Mouse (Mus musculus): ENCODE measurements around the gene Epb41l3. TPM values are rescaled to one million over a fixed set of nuclear protein-coding genes. Genes with fewer than 3 reads are reported as not detected.

Epb41l3 gene
- total and polyA plus RNA-seq, 3 experiments: not detected

GRCm38 (mm10) chr17:69320496-69320895 is 245.0 kb downstream of the Epb41l3 start:
- H3K9ac ChIP-seq (ENCODE audit: control insufficient read depth, low read depth, low read length, poor library complexity, severe bottlenecking): no peak overlapping the region
- no peak for TF ChIP-seq POLR2AphosphoS5 (IDR thresholded peaks at IDR 0.05; ENCODE audit: borderline replicate concordance, low read depth, low read length)
- no peak for TF ChIP-seq JUND (IDR thresholded peaks at IDR 0.05; ENCODE audit: low read depth, low read length)
- no peak for TF ChIP-seq SIN3A (IDR thresholded peaks at IDR 0.05; ENCODE audit: low read length)
- TF ChIP-seq EP300 (IDR thresholded peaks at IDR 0.05; ENCODE audit: low read depth in 1 of 2, low read length in 2 of 2): no peak
- TF ChIP-seq CHD2 (IDR thresholded peaks at IDR 0.05; ENCODE audit: low read length): no peak
- no peak for TF ChIP-seq BHLHE40 (IDR thresholded peaks at IDR 0.05; ENCODE audit: borderline replicate concordance, low read depth, low read length)
- TF ChIP-seq KAT2A (conservative IDR thresholded peaks at IDR 0.05; ENCODE audit: low read depth, low read length): no peak
- TF ChIP-seq NELFE (IDR thresholded peaks at IDR 0.05; ENCODE audit: low read depth, low read length): no peak
- TF ChIP-seq USF1 (IDR thresholded peaks at IDR 0.05; ENCODE audit: low read depth, low read length): no peak
- no peak for TF ChIP-seq MAX (IDR thresholded peaks at IDR 0.05; ENCODE audit: low read length)
- TF ChIP-seq TAL1 (IDR thresholded peaks at IDR 0.05; ENCODE audit: low read length): no peak
- no peak for TF ChIP-seq RAD21 (IDR thresholded peaks at IDR 0.05; ENCODE audit: low read depth, low read length)
- no peak for TF ChIP-seq MYC (IDR thresholded peaks at IDR 0.05; ENCODE audit: low read depth, low read length)
- TF ChIP-seq E2F4 (IDR thresholded peaks at IDR 0.05; ENCODE audit: borderline replicate concordance, low read depth, low read length): no peak
- no peak for TF ChIP-seq SMC3 (IDR thresholded peaks at IDR 0.05; ENCODE audit: low read depth, low read length)
- no peak for TF ChIP-seq HCFC1 (IDR thresholded peaks at IDR 0.05; ENCODE audit: low read depth, low read length)
- no peak for TF ChIP-seq USF2 (IDR thresholded peaks at IDR 0.05; ENCODE audit: borderline replicate concordance in 1 of 2, insufficient read depth in 1 of 2, low read depth in 1 of 2, low read length in 2 of 2)
- no peak for DNase-seq (ENCODE audit: low read depth, low spot score)
- H3K79me2 ChIP-seq (ENCODE audit: control insufficient read depth, insufficient read depth, low read length, poor library complexity): no peaks in the 10 kb centered on the region
- no peaks in the 10 kb centered on the region for H3K9me3 ChIP-seq (replicated peaks; ENCODE audit: insufficient read depth, low read length)
- no peaks in the 10 kb centered on the region for H3K27me3 ChIP-seq (ENCODE audit: control insufficient read depth in 1 of 2, insufficient read depth in 2 of 2, low read length in 2 of 2)
- no peaks in the 10 kb centered on the region for H3K4me1 ChIP-seq (ENCODE audit: control insufficient read depth in 1 of 2, insufficient read depth in 2 of 2, low read length in 2 of 2)
- no peak overlapping the region for H3K27ac ChIP-seq (ENCODE audit: control insufficient read depth, low read depth, low read length)
- no peak overlapping the region for H3K4me3 ChIP-seq (ENCODE audit: control insufficient read depth in 1 of 2, insufficient read depth in 1 of 2, low read depth in 2 of 2, low read length in 2 of 2)
- H3K36me3 ChIP-seq (ENCODE audit: control insufficient read depth in 1 of 2, insufficient read depth in 2 of 2, low read length in 2 of 2): no peaks in the 10 kb centered on the region

DNA sequence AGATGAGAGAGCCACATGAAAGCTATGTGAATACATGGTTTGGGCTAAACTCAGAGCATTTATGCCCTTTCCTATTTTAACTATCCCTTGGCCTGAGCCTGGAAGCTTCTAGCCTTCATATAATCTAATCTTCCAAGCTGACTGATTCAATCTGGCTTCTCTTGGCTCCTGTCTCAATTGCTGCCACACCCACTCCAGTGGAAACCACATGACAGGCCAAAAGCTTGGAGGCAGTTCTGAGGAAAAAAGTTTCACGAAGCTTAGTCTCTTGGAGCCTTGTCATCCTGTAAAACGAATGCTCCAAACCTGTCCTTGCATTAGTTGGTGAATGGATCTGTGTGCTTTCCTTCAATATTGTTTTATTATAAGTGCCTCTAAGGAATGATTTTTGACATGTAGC is 247.2 kb downstream of the Epb41l3 start:
- Histone ChIP-seq H3K79me2 (ENCODE audit: control insufficient read depth, insufficient read depth, low read length, poor library complexity) (no peaks in the 10 kb centered on the region), H3K27ac (ENCODE audit: control insufficient read depth, low read depth, low read length) (no peak overlapping the region), H3K4me1 (ENCODE audit: control insufficient read depth in 1 of 2, insufficient read depth in 2 of 2, low read length in 2 of 2) (no peaks in the 10 kb centered on the region), H3K9ac (ENCODE audit: control insufficient read depth, low read depth, low read length, poor library complexity, severe bottlenecking) (no peak overlapping the region), H3K36me3 (ENCODE audit: control insufficient read depth in 1 of 2, insufficient read depth in 2 of 2, low read length in 2 of 2) (no peaks in the 10 kb centered on the region), H3K27me3 (ENCODE audit: control insufficient read depth in 1 of 2, insufficient read depth in 2 of 2, low read length in 2 of 2) (no peaks in the 10 kb centered on the region), H3K9me3 (replicated peaks; ENCODE audit: insufficient read depth, low read length) (no peaks in the 10 kb centered on the region), H3K4me3 (ENCODE audit: control insufficient read depth in 1 of 2, insufficient read depth in 1 of 2, low read depth in 2 of 2, low read length in 2 of 2) (no peak overlapping the region)
- TF ChIP-seq RCOR1 (IDR thresholded peaks at IDR 0.05; ENCODE audit: low read depth, low read length) (no peak), SMC3 (IDR thresholded peaks at IDR 0.05; ENCODE audit: low read depth, low read length) (no peak), KAT2A (conservative IDR thresholded peaks at IDR 0.05; ENCODE audit: low read depth, low read length) (no peak), ZC3H11A (IDR thresholded peaks at IDR 0.05; ENCODE audit: low read depth, low read length) (no peak), USF1 (IDR thresholded peaks at IDR 0.05; ENCODE audit: low read depth, low read length) (no peak), CHD2 (IDR thresholded peaks at IDR 0.05; ENCODE audit: low read length) (no peak), GATA1 (IDR thresholded peaks at IDR 0.05; ENCODE audit: low read depth, low read length) (no peak), MXI1 (IDR thresholded peaks at IDR 0.05; ENCODE audit: low read depth, low read length) (no peak), RAD21 (IDR thresholded peaks at IDR 0.05; ENCODE audit: low read depth, low read length) (no peak), TBP (IDR thresholded peaks at IDR 0.05; ENCODE audit: low read depth, low read length) (no peak), ETS1 (IDR thresholded peaks at IDR 0.05; ENCODE audit: low read depth, low read length) (no peak), POLR2AphosphoS5 (IDR thresholded peaks at IDR 0.05; ENCODE audit: borderline replicate concordance, low read depth, low read length) (no peak), CHD1 (IDR thresholded peaks at IDR 0.05; ENCODE audit: low read depth, low read length) (no peak)
- no peak for DNase-seq (ENCODE audit: low read depth, low spot score)

Data from MEL (cell line).